Comparison of ENCODE assay signal across 22 mouse cellular contexts in genomic region chr11:120662759-120663158, GRCm38 (mm10). TPM values are rescaled to one million over a fixed set of nuclear protein-coding genes. Genes with fewer than 3 reads are reported as not detected.
A peak's percentile ranks its signal among the peaks of the same experiment; 100 is the strongest.
DNase-seq lines count a peak whose midpoint lies in the region; ATAC-seq and TF ChIP-seq lines count a peak whose summit lies in the region.
"Had no signal": no experiment of that assay in that cellular context is flagged by ENCODE, and none has a peak within 500 bp of the region (broad histone marks: within the 10 kb centered on the region; RNA-seq: fewer than 3 reads in every experiment).

No protein-coding gene starts in this region.

- H3K27me3 ChIP-seq in ES-Bruce4 (ENCODE audit: control insufficient read depth, insufficient read depth, low read length, poor library complexity, severe bottlenecking) (peaks cover 3% of the 10 kb centered on the region; the same call in 1 of the 2 replicates), Patski (peaks cover 66% of the 10 kb centered on the region)

- POLR2A ChIA-PET in Patski (lab: Charles Lee), result no interaction called here

- H3K9ac ChIP-seq in ES-Bruce4 (ENCODE audit: low read depth, poor library complexity, severe bottlenecking), result no peak overlapping the region
- H3K9ac ChIP-seq: embryonic facial prominence, embryonic 13.5 days; heart, embryonic 12.5 days; hindbrain, embryonic 14.5 days; intestine, embryonic 15.5 days had no signal

- TF ChIP-seq POLR2A in ES-Bruce4 (IDR thresholded peaks at IDR 0.05; ENCODE audit: insufficient read depth, low read length), result no peak

- peaks cover 2% of the 10 kb centered on the region for H3K4me1 ChIP-seq in ES-Bruce4 (ENCODE audit: control insufficient read depth, insufficient read depth, low read length)

- H3K9me3 ChIP-seq in ES-Bruce4 (replicated peaks; ENCODE audit: control insufficient read depth, insufficient read depth, low read length, poor library complexity, severe bottlenecking), result no peaks in the 10 kb centered on the region
- H3K9me3 ChIP-seq: embryonic facial prominence, embryonic 13.5 days; heart, embryonic 12.5 days; hindbrain, embryonic 10.5 days; intestine, embryonic 15.5 days had no signal

- in situ Hi-C loops in Patski (cut with MboI; ENCODE audit: low pct_unique_long_range_greater_than_20kb), result no loop called here

- CTCF ChIA-PET in Patski (lab: Charles Lee), result interaction anchor here (1.0 to 1.5 kb wide), 2 partner anchors 38 to 51 kb away, joined by 3 to 4 read pairs; partner anchors contain the start of genes Cenpx and Lrrc45

- TF ChIP-seq EP300 in ES-Bruce4 (IDR thresholded peaks at IDR 0.05; ENCODE audit: insufficient read depth, low read depth, low read length), result no peak

- H3K36me3 ChIP-seq in ES-Bruce4 (ENCODE audit: control insufficient read depth, insufficient read depth, low read length, poor library complexity, severe bottlenecking), result no peaks in the 10 kb centered on the region
- H3K36me3 ChIP-seq: embryonic facial prominence, embryonic 13.5 days; heart, embryonic 12.5 days; hindbrain, embryonic 10.5 days; intestine, embryonic 15.5 days had no signal

- intact Hi-C loops in left cerebral cortex, postnatal 4 days (cut with DNase I), result loop anchor here (5.0 kb wide), 1 partner anchor 50 kb away; the partner anchor contains the start of genes Cenpx and Lrrc45

- peak overlapping the region; percentile 7 for H3K27ac ChIP-seq in ES-Bruce4 (ENCODE audit: insufficient read depth, low read length)
- H3K27ac ChIP-seq: embryonic facial prominence, embryonic 13.5 days; gastrocnemius, adult 2 months; hindbrain, embryonic 10.5 days; hindbrain, embryonic 14.5 days; intestine, embryonic 15.5 days had no signal

- peak; percentile 36 for DNase-seq in adrenal gland, postnatal 10 days
- no peak for DNase-seq in adrenal gland, postnatal 4 days (ENCODE audit: low spot score in 2 of 2)
- DNase-seq in left cerebral cortex, postnatal 4 days, result peak; percentile 42
- no peak for DNase-seq in left cerebral cortex, adult 8-10 months (ENCODE audit: low spot score in 2 of 2)
- DNase-seq in Patski (ENCODE audit: low read depth, low spot score) (peak; percentile 62), adipocyte (ENCODE audit: low spot score) (no peak)
- no peak for DNase-seq in kidney, postnatal 10 days
- DNase-seq: cerebellum, adult 2 months; cerebellum, postnatal 36 days; gastrocnemius, adult 2 months; gastrocnemius, postnatal 25 days; kidney, adult 18-20 months had no signal

- TF ChIP-seq CTCF in ES-Bruce4 (IDR thresholded peaks at IDR 0.05; ENCODE audit: low read depth, low read length) (no peak), Patski (IDR thresholded peaks at IDR 0.05) (no peak)

- ATAC-seq in Patski, result no peak
- ATAC-seq: forebrain, embryonic 14.5 days; intestine, embryonic 15.5 days had no signal

- H3K4me3 ChIP-seq in ES-Bruce4 (ENCODE audit: low read depth, low read length), result no peak overlapping the region
- H3K4me3 ChIP-seq: embryonic facial prominence, embryonic 13.5 days; gastrocnemius, adult 2 months; heart, embryonic 12.5 days; hindbrain, embryonic 10.5 days; intestine, embryonic 15.5 days had no signal

RNA-seq across cellular contexts. Expression of gene Notum, which starts 1.8 kb away (rescaled TPM):
- 10 to 100 TPM; 12.4 to 13.3 TPM for total RNA-seq in adrenal gland, postnatal 10 days (2021)
- 10 to 100 TPM in 1 of 2 experiments, 1 to 10 TPM in 1; 8.6 to 14.8 TPM for total RNA-seq in adrenal gland, postnatal 4 days (2021)
- 1 to 10 TPM; 4.7 to 7.8 TPM for total RNA-seq in left cerebral cortex, postnatal 4 days (2021)
- 1 to 10 TPM; 2.1 to 7.1 (median 4.0) TPM for total RNA-seq in left cerebral cortex, adult 8-10 months (2022)
- polyA plus RNA-seq in ES-Bruce4 (2011; ENCODE audit: insufficient read depth, insufficient read length, low read depth, missing spikeins), result 2.3 and 5.1 TPM in 2 replicates
- 0.21 TPM for polyA plus RNA-seq in Patski (2021)
- total RNA-seq: CH12.LX; gastrocnemius, adult 2 months; granulocyte monocyte progenitor cell, adult 5-6 weeks had no signal

RNA-seq across cellular contexts. Expression of gene Aspscr1, which starts 10.0 kb away (rescaled TPM):
- 10 to 100 TPM; 67.9 to 81.5 TPM for total RNA-seq in adrenal gland, postnatal 10 days (2021)
- 100 to 1,000 TPM; 108 to 110 TPM for total RNA-seq in adrenal gland, postnatal 4 days (2021)
- total RNA-seq in left cerebral cortex, postnatal 4 days (2021), result 10 to 100 TPM; 79.1 TPM
- 10 to 100 TPM; 57.0 to 64.7 (median 61.2) TPM for total RNA-seq in left cerebral cortex, adult 8-10 months (2022)
- polyA plus RNA-seq in ES-Bruce4 (2011; ENCODE audit: insufficient read depth, insufficient read length, low read depth, missing spikeins) (46.5 and 50.8 TPM in 2 replicates), Patski (2021) (54.9 TPM)

RNA-seq across cellular contexts. Expression of gene Myadml2, which starts 14.8 kb away (rescaled TPM):
- 1 to 10 TPM; 3.2 to 7.6 TPM for total RNA-seq in adrenal gland, postnatal 10 days (2021)
- 1 to 10 TPM; 1.4 to 3.8 TPM for total RNA-seq in adrenal gland, postnatal 4 days (2021)
- 1 to 10 TPM; 1.0 to 2.9 TPM for total RNA-seq in left cerebral cortex, postnatal 4 days (2021)
- total RNA-seq in left cerebral cortex, adult 8-10 months (2022), result 10 to 100 TPM in 3 of 4 experiments, 1 to 10 TPM in 1; 9.3 to 12.0 (median 10.7) TPM
- polyA plus RNA-seq in ES-Bruce4 (2011; ENCODE audit: insufficient read depth, insufficient read length, low read depth, missing spikeins) (not detected in 2 replicates), Patski (2021) (not detected)
- polyA plus RNA-seq: C2C12; embryonic facial prominence, embryonic 13.5 days; hindbrain, embryonic 10.5 days; intestine, embryonic 15.5 days had no signal

RNA-seq across cellular contexts. Expression of gene Pycr1, which starts 19.2 kb away (rescaled TPM):
- total RNA-seq in adrenal gland, postnatal 10 days (2021), result 1 to 10 TPM; 5.1 to 5.2 TPM
- 1 to 10 TPM; 5.4 to 8.6 TPM for total RNA-seq in adrenal gland, postnatal 4 days (2021)
- 1 to 10 TPM; 6.1 to 8.3 TPM for total RNA-seq in left cerebral cortex, postnatal 4 days (2021)
- 1 to 10 TPM; 1.5 to 2.3 (median 1.8) TPM for total RNA-seq in left cerebral cortex, adult 8-10 months (2022)
- polyA plus RNA-seq in ES-Bruce4 (2011; ENCODE audit: insufficient read depth, insufficient read length, low read depth, missing spikeins), result 41.7 and 55.3 TPM in 2 replicates
- 6.7 TPM for polyA plus RNA-seq in Patski (2021)

RNA-seq across cellular contexts. Expression of gene Mafg, which starts 29.4 kb away (rescaled TPM):
- total RNA-seq in adrenal gland, postnatal 10 days (2021), result 10 to 100 TPM; 41.1 to 46.5 TPM
- 10 to 100 TPM; 51.4 to 56.0 TPM for total RNA-seq in adrenal gland, postnatal 4 days (2021)
- total RNA-seq in left cerebral cortex, postnatal 4 days (2021), result 10 to 100 TPM; 83.3 to 85.8 TPM
- total RNA-seq in left cerebral cortex, adult 8-10 months (2022), result 10 to 100 TPM; 66.8 to 77.2 (median 73.1) TPM
- 48.0 and 53.0 TPM in 2 replicates for polyA plus RNA-seq in ES-Bruce4 (2011; ENCODE audit: insufficient read depth, insufficient read length, low read depth, missing spikeins)
- polyA plus RNA-seq in Patski (2021), result 54.6 TPM

Comparison
In these comparisons a context has a peak if more than half of its experiments do, and no peak if none do; other contexts are left out.
1. DNase-seq: peak in adrenal gland, postnatal 10 days (single experiment), left cerebral cortex, postnatal 4 days (single experiment) and Patski (single experiment); none in adrenal gland, postnatal 4 days (0 of 2), left cerebral cortex, adult 8-10 months (0 of 2), adipocyte (single experiment) and kidney, postnatal 10 days (single experiment).